Mouse (Mus musculus) kidney, postnatal 36 days (tissue): ENCODE results near the gene Kcnab2.

Source experiments
- DNase-seq, 2 experiments: peaks; one replicate each; pipeline ENCODE4 v3.0.0; 2021 to 2022; ENCODE audit warnings: mixed read lengths in 2 of 2

Kcnab2 gene

DNA sequence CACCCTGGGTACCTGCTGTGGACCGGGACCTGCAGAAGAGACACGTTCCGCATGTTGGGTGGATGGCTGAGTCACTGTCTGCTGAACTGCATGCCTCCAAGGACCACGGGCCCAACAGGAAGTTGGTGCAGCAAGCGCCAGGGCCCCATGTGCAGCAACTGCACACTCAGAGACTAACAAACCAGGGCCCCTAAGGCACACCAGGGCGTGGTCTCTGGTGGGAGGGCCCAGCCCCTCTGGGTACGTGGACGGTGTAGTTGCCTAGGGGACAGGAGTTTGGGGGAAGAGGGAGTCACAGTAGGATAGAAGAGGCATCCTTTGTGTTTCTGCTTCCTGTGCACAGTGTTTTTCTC lies 29.0 kb downstream of the Kcnab2 start:
- DNase-seq = no peak

DNA sequence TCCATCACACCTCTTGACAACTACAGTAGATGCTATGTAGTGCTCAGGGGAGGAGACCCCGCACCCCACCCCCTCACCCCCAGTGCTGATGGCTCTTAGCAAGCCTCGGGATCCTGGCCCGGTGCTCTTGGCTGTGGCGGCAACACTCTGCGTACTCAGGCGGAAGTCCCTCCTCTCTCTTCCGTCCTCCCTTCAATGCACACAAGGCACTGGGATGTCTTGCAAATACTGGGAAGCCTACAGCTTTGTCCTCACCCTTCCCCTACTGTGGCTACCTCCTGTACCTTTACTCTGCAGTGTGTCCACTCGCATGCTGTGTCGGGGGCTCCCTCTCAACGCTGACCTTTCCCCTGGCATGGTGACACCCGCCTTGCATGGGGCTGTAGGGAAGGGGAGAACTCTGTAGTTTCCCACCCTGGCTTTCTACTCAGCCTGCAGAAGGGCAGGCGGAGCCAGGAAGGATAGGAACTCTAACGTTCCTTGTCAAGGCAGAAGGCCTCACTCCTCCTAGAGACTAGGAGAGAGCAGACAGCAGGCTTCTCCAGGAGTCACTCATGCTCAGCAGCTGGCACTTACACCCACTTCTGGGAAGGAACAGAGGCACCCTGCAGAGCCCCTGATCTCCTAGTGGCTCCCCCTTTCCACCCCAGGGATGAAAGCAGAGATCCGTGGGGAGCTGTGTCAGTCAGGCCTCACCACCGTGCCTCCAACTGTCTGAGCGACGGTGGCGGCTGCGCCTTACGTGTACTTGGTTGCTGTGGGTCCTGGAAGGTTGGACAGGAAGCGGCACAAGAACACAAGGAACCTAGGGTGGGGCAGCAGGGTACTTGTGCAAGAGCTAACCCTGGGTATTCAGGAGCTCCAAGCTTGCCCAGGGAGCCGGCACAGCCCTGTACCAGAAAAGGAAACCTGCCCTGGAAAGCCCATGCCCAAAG lies 29.7 kb downstream of the Kcnab2 start:
- DNase-seq = no peak

DNA sequence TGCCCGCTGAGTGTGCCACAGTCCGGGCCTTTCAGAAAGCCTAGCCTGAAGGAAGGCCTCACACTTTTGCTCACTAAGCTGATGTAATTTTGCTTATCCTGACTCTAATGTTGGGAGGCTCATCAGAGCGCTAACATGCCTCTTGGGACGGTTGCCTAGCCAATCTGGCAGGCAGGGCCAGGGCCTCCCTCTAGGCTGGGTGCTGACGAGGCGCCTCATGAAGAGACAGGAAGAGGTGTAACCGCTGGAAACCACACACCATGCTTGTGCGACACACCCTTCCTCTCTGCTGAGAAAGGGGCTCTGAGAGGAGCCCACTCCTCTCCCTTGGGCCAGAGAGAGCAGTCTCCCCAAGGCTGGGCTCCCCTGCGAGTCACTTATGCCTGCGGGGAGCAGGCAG lies 31.5 kb downstream of the Kcnab2 start:
- DNase-seq = no peak

DNA sequence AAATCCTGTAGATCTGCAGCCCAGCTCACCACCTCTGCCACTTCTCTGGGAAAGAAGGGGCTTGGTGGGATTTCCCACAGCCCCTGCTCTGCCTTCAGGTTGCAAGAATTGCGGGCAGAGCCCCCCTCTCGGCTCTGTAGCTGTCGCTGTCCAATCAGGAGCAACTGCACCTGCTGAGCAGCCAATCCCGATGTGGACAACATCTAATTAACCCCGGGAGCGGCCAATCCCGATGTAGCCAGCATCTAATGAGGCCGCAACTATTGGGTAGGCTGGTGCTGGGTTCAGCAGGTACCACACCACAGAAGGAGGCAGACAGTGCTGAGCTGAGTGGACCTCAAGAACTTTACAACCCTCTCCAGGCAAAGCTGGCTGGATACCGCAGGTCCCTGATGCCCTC lies 36.1 kb downstream of the Kcnab2 start:
- no peak for DNase-seq

DNA sequence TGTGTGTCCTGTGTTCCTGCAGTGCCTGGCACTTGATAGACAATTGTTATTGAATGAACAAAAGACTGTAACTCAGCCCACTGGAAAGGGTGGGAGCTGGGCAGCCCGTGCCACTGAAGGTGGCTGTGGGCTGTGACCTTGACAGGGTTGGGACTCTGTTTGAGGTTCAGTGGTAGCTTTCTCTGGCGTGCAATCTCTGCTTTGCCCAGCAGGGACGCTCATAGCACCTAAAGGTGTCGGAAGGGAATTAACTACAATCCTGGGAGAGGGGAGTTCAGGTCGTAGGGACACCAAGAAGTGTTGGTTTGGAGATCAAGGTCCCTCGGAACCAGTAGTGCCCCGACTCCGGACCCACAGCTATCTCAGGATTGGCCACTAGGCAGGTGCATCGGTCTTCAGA lies 36.8 kb downstream of the Kcnab2 start:
- DNase-seq = peak; percentile 20 to 72

DNA sequence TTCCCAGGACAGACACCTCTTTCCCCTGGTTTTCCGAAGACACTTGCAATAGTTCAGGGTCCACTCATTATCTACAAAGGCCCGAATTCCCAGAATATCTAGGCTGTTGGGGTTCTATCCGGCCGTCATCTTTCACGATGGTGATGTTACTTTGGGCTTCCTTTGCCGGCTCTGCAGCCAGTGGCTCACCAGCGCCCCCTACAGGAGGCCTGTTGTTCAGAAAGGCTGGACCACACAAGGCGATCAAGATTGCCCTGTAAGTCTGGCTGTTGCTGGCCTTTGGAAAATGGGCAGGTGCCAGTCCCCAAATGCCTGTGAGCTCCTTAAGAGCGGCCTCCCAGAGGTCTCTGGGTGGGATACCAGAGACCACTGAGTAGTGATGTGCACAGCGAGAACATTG lies 42.4 kb downstream of the Kcnab2 start:
- peak; percentile 55 to 90 for DNase-seq

DNA sequence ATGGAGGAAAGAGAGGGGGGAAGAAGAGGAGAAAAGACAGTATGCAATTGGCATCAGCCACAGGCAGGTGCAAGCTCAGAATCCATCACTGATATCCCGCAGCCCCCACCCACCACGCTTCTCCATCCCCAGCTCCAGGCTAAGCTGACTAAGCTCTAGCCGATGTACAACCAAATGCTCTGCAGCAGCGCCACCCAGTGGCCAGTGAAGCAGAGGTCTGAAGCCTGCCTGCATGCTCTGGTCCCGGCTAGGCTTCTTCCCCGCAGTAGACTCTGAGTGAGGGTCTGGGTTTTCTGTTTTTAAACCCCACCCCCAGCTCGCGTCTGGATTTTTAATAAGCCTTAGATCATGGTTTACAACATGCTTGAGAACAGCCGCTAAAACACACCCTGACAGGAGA lies 42.8 kb downstream of the Kcnab2 start:
- peak; percentile 82 to 96 for DNase-seq

DNA sequence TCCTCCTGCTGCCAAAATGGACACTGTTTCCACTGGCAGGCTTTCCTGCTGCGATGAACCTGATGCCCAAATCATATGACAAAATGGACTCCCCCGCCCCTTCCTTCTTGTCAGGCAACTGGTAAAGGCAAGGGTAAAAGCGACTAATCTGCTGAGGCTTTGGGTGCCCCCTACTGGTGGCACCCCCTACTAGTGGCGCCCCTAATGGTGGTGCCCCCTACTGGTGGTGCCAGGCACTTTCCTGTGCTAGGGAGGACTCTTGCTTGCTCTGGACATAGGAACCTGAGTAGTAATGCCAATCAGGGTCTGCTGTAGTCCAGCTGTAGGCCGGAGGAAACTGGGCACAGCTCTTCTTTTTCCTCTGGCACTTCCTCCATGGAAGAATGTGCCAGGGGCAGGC lies 45.4 kb downstream of the Kcnab2 start:
- peak; percentile 8 to 68 for DNase-seq

DNA sequence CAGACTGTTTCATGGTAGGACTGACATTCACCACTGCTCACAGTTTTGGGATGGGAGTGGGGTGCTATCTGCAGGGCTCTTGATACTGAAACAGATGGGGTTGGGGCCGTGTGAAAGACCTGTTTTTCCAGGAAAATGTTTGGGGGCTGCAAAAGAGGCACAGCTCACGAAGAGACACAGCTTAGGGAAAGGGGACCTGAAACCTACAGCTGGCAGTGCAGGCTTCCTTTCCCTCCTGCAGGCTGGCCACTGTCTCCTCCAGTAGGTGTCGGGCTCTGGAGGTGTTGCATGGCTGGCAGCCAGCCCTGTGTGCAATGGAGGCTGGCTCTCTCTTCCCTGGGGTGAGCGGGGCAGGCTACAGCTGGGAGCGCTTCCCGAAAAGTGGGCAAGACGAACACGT lies 49.4 kb downstream of the Kcnab2 start:
- no peak for DNase-seq

DNA sequence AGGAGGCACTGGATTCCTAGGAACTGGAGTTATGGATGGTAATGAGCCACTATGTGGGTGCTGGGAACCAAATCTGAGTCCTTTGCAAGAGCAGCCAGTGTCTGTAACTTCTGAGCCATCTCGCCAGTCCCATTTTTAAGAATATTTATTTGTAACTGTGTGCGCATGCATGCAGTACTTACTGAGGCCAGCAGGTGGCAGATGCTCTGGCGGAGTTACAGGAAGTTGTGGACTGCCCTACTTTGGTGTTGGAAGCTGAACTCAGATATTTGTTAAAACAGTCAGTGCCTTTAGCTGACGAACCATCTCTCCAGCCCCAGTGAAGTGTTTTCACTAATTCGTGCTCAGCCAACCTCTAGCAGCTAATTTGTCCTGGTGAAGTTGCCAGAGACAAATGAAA lies 52.7 kb downstream of the Kcnab2 start:
- peak in 1 of 2 experiments; percentile 28 for DNase-seq

DNA sequence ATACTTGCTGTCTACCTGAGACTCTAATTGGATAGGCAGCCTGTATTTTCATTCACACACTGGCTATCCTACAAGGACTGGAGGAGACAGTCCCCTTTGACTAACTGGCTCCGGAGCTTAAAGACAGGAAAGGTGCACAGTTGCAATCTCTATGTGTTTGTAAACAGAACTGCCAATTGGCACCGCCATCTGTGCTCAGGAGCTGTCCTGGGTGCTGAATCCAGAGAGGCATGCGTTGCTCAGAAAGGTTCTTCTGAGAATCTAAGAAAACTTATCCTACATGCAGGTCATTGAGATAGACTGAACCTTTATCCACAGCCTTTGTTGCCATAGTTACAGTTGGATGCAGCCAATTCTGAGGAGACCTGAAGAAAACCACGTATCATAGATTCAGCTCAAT lies 53.3 kb downstream of the Kcnab2 start:
- peak; percentile 11 to 69 for DNase-seq

DNA sequence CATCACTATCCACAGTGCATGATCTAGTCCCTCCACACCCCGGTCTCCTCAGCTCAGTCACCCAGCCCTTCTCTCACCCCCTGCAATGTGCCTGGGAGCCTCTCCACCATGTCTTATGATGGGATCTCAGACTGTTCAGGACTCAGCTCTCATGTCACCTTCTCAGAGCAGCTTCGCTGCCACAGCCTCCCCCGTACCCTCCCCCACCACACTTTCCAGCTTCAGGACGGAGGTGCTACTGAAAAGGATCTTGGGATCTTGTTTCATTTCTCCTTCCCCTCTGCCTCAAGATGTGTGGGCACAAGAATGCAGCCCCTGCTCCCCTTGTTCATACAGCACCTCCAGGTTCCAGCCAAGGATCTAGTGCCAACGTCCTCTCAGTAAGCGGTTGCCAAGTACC lies 54.1 kb downstream of the Kcnab2 start:
- DNase-seq = no peak

DNA sequence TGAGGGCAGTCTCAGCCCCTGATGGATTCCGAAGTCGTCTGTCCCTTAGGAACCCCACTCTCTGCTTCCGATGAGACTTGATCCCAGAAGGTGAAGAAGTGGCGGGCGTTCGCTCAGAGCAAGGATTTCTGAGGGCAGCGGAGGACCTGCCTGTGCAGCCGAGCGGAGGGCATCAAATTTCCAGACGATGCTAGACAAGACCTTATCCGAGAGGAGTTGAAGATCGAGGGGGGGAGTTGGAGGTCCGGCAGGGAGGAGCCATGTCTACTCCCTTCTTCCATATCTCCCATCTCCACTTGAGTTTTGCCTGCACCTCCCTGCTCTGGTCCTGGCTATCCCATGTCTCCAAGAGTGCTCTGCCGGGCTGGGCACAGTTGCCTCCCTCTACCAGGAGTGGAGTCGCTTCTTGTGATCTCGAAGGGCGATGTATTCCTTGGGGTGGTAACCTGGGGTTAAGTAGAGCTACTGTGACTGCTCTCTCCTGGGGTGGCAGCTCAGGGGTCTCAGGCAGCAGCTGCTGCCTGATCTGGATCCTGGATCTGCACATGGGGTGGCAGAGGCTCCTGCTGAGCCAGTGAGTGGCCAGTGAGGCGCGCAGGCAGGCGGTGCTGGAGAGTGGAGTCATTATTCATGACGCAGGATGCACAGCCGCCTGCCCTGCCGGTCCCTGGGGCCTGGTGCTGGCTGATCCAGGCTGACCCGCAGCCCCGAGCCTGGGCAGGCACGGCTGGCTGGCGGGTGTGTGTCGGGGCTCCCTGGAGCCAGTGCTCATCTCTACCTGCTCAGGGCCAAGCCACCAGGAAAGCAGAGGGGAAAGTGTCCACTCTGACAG lies 59.2 kb downstream of the Kcnab2 start:
- DNase-seq = no peak

DNA sequence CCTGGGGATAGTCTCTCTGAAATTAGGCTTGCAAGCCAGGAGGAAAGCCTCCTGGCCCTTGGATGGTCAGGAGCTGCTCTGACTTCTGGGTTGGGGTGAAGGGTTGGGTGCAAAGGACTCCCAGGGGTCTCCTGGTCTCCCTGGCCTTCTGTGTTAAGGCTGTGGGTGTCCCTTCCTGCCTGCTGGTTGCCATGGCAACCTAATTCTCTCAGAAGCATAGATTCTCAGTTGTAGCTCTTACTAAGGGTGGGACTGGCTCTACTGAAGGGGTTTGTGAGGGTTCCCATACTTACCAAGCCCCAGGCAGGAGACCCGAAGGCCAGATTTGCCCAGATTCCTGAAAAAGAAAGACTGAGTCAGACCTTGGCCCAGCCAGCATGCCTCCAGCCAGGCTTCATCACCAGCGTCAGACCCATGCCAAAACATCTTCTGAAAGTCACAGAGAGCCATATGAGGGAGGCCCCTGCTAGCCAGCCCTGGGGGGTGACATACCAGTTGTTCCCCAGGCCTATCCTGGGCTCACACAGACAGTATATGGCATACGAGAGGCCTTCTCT lies 65.1 kb downstream of the Kcnab2 start:
- DNase-seq = no peak

DNA sequence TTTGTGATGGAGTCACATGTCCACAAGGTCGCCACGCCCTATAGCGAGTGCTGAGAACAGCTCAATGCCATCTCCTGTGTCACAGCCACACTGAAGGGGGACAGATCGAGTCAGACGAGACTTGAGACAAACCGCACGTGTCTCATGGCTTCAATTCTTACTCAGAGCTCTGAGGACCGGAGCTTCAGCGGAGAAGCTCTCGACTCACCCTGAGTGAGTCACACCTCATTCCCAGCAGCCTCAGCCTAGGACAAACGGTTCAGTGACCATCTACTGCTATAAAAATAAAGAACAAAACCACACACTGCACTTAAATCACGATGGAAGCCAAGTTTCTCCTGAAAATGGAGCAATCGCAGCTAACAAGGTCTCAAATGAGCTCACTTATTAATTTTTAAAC lies 66.7 kb downstream of the Kcnab2 start:
- no peak for DNase-seq

DNA sequence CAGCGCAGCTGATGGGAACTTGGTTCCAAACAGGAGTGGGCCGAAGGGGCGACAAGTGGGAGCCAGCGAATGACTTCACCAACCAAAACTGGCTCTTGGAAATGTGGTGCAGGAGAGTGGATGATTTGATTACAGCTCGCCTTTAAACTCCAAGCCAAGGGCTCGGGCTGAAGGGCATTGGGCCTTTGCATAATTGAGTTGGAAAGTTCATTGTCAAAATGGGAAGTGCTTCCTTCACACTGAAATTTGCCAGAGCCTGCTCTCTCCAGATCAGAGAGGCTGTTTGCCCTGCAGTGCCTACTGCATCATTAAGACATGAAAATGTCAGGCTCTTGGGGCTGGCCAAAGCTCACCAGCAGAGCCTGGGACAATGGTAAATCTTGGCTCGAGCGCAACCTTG lies 71.1 kb downstream of the Kcnab2 start:
- DNase-seq = no peak

DNA sequence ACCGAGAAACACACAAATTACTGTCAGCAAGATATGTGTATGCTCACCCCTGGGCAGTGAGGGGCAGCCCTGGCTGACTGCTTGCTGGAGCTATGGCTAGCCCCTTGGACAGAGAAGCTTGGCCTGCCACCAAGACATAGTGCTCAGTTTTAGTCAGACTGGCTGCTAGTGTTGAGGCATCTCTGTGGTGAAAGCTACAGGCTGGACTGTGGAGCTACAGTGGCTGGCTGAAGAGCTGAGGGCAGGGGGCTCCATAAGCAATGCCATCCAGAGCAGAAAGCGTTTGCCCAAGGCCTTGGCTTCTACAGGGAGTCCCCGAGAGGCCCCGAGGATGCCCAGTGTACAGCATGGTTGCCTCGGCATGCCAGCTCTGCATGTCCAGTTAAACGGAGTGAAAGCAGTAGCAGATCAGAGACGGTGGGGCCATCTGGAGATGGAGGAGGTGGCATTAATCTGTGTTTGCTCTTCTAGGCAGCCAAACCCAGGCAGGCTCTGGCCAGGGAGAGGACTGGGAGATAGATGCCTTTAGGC lies 71.9 kb downstream of the Kcnab2 start:
- DNase-seq = no peak

DNA sequence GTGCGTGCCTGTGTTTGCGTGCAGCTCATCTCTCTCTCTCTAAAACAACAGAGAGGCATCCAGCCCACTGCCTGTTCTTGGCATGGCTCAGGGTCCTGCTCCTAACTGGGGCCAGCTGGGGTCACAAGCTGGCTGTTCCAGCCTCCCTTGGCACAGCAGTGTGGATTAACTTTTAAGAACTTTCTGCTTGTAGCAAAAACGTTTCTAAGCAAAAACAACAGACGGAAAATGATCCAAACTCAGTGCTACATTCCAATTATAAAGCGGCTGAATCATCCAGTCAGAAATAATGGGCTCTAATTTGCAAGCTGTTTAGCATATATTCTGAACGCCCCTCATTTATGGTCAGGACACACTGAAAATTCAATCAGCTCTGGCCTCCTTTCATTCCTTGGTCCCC lies 72.5 kb downstream of the Kcnab2 start:
- no peak for DNase-seq

DNA sequence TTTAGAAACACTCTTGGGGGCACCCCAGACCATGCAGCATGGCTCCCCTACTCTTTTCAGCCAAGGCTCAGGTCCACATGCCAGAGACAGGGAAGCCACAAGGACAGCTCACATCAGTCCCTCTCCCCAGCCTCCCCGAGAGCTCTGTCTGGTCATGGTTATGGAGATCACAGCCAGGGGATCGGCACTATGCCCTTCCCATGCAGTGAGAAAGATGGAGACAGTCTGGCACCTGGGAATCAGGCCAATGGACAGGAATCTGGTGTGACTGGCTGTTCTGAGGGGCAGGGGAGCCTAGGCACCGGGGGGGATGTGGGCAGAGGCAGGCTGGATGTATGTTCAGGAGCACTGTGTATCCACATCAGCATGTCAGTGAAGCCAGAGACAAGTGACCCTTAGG lies 78.7 kb downstream of the Kcnab2 start:
- no peak for DNase-seq

DNA sequence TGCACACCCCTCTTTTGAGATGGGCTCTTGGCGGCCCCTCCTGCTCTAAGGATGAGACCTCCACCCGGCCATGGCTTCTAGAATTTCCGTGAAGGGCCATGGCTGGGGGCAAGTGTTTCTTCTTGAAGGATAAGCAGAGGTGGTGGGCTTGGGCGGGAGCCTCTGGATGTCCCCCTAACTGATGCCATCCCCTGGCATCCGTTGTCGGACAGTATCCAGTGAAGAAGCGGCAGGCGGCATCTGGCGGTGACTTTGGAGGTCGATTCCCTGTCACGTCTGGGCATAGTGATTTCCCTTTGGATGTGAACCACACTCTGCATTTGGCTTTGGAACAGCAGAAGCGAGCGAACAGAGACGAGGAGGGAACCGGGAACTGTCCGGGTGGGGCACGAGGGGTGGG lies 85.0 kb downstream of the Kcnab2 start:
- DNase-seq = no peak

DNA sequence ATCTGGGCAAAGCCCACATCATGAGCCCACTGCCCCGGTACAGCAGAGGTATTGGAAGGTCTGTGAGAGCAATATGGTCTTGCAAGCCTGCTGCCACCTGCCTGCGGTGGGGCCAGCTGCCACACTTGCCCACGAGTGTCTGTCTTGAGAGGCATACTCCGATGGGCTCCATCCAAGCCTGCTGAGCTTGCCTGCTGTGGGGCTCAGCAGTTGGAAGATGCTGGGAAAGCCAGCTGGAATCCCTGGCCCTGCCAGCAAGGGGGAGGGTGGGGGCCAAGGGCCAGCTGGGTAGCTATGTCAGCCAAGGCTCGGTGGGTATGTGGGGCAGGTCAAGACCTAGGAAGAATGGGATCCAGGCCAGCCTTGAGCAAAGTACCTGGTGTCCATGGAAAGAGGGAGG lies 85.5 kb downstream of the Kcnab2 start:
- no peak for DNase-seq

DNA sequence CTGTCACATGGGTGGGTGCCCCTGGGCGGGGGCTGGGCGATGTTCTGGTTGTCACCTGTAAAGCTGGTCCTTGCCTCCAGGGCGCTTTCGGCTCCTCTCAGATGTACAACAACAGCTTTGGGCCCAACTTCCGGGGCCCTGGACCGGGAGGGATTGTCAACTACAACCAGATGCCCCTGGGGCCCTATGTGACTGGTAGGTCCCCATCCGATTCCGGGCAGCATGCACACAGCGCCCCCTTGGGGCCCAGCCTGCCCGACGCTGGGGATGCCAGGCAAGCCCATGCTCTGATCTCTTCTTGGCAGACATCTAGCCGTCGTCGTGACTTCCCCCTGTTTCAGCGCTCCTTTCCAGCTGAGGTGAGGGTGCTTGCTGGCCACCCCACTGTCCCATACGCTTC lies 92.0 kb downstream of the Kcnab2 start:
- DNase-seq = peak in 1 of 2 experiments; percentile 38

DNA sequence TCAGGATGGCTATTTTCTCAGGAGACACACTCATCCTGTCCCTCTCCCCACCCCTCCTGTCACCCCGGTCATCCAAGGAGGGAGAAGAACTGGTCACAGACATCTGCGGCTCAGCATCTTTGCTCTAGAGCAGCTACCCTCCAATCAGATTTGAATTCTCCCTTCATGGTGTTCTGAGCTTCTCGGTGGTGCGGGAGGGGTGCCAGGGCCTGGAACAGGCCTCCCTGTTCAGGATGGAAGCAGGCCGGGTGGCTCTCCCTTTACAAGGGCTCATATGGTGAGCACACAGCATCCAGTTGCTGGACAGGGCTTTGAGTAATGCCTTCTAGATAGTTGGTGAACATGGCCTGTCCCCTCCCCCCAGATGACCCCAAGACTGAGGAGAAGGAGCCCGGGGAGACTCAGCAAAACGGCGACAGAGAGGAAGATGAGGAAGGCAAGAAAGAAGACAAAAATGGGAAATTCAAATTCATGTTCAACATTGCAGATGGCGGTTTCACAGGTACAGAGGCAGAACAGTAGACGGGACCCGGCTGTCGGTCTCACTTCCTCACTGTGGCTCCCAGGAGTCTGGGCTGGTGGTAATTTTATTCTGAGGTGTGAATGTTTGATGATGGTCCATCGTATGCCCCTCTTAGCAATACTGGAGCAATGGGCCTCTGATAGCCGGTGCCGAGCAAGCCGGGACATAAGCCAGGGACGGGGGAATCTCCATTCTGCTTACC lies 95.0 kb downstream of the Kcnab2 start:
- no peak for DNase-seq
